Mouse (Mus musculus): ENCODE results near the gene Proser3. TPM values are rescaled to one million over a fixed set of nuclear protein-coding genes. Genes with fewer than 3 reads are reported as not detected.

Proser3 gene
- polyA plus RNA-seq, 1 experiment, result 3.8 TPM

- no peak overlapping the region for H3ac ChIP-seq (ENCODE audit: control insufficient read depth, insufficient read length)
- no peaks in the 10 kb centered on the region for H3K79me2 ChIP-seq (ENCODE audit: control insufficient read depth, insufficient read depth)
- H3K27me3 ChIP-seq (ENCODE audit: control insufficient read depth, insufficient read depth, insufficient read length), result peaks cover 55% of the 10 kb centered on the region
- no peak for TF ChIP-seq USF1 (IDR thresholded peaks at IDR 0.05; ENCODE audit: low read depth)
- TF ChIP-seq POLR2A (IDR thresholded peaks at IDR 0.05; ENCODE audit: insufficient read length, low read depth), result no peak
- TF ChIP-seq REST (IDR thresholded peaks at IDR 0.05; ENCODE audit: insufficient read depth, insufficient read length), result no peak
- TF ChIP-seq POLR2AphosphoS2 (IDR thresholded peaks at IDR 0.05; ENCODE audit: insufficient read length, low read depth), result no peak
- TF ChIP-seq TCF3 (IDR thresholded peaks at IDR 0.05; ENCODE audit: insufficient read length, low read depth), result no peak
- no peak overlapping the region for H3K4me2 ChIP-seq (ENCODE audit: low read depth)
- H3K36me3 ChIP-seq (ENCODE audit: control insufficient read depth, insufficient read depth), result no peaks in the 10 kb centered on the region
- no peak overlapping the region for H3K4me3 ChIP-seq
Observed at GRCm38 (mm10) chr7:30596811-30597210, 44.7 kb upstream of the Proser3 start.

GRCm38 (mm10) chr7:30596093-30596492 is 44.0 kb upstream of the Proser3 start:
- Histone ChIP-seq H3K4me2 (ENCODE audit: low read depth) (no peak overlapping the region), H3ac (ENCODE audit: control insufficient read depth, insufficient read length) (no peak overlapping the region), H3K4me3 (no peak overlapping the region), H3K27me3 (ENCODE audit: control insufficient read depth, insufficient read depth, insufficient read length) (peaks cover 55% of the 10 kb centered on the region), H3K36me3 (ENCODE audit: control insufficient read depth, insufficient read depth) (no peaks in the 10 kb centered on the region), H3K79me2 (ENCODE audit: control insufficient read depth, insufficient read depth) (no peaks in the 10 kb centered on the region)
- TF ChIP-seq TCF3 (IDR thresholded peaks at IDR 0.05; ENCODE audit: insufficient read length, low read depth), result no peak

- H3K79me2 ChIP-seq (ENCODE audit: control insufficient read depth, insufficient read depth), result no peaks in the 10 kb centered on the region
- TF ChIP-seq POLR2AphosphoS2 (IDR thresholded peaks at IDR 0.05; ENCODE audit: insufficient read length, low read depth) (no peak), REST (IDR thresholded peaks at IDR 0.05; ENCODE audit: insufficient read depth, insufficient read length) (no peak), MYOD1 (IDR thresholded peaks at IDR 0.05; ENCODE audit: control insufficient read depth in 1 of 3, insufficient read length in 2 of 3, low read depth in 2 of 3) (no peak), MYOG (IDR thresholded peaks at IDR 0.05; ENCODE audit: control insufficient read depth in 1 of 3, insufficient read depth in 1 of 3, insufficient read length in 2 of 3, low read depth in 2 of 3) (no peak), USF1 (IDR thresholded peaks at IDR 0.05; ENCODE audit: low read depth) (no peak), SRF (IDR thresholded peaks at IDR 0.05; ENCODE audit: control insufficient read depth, insufficient read length, low read depth) (no peak), E2F4 (IDR thresholded peaks at IDR 0.05; ENCODE audit: insufficient read depth) (no peak), POLR2A (IDR thresholded peaks at IDR 0.05; ENCODE audit: insufficient read length, low read depth) (no peak), TCF12 (IDR thresholded peaks at IDR 0.05; ENCODE audit: insufficient read depth, poor library complexity, severe bottlenecking) (no peak), CEBPB (IDR thresholded peaks at IDR 0.05; ENCODE audit: insufficient read depth, poor library complexity, severe bottlenecking) (no peak), MAX (IDR thresholded peaks at IDR 0.05; ENCODE audit: low read depth) (no peak), TCF3 (IDR thresholded peaks at IDR 0.05; ENCODE audit: insufficient read length, low read depth) (no peak)
- H3K4me2 ChIP-seq (ENCODE audit: low read depth), result no peak overlapping the region
- no peak overlapping the region for H3ac ChIP-seq (ENCODE audit: control insufficient read depth, insufficient read length)
- H3K4me3 ChIP-seq, result no peak overlapping the region
- no peaks in the 10 kb centered on the region for H3K36me3 ChIP-seq (ENCODE audit: control insufficient read depth, insufficient read depth)
- H3K27me3 ChIP-seq (ENCODE audit: control insufficient read depth, insufficient read depth, insufficient read length), result peaks cover 45% of the 10 kb centered on the region
Observed at GRCm38 (mm10) chr7:30594510-30595024, 42.5 kb upstream of the Proser3 start.

GRCm38 (mm10) chr7:30593579-30594509 is 41.7 kb upstream of the Proser3 start:
- no peak overlapping the region for H3K4me3 ChIP-seq
- no peak overlapping the region for H3K4me2 ChIP-seq (ENCODE audit: low read depth)
- H3K79me2 ChIP-seq (ENCODE audit: control insufficient read depth, insufficient read depth), result no peaks in the 10 kb centered on the region
- no peaks in the 10 kb centered on the region for H3K36me3 ChIP-seq (ENCODE audit: control insufficient read depth, insufficient read depth)
- no peak overlapping the region for H3ac ChIP-seq (ENCODE audit: control insufficient read depth, insufficient read length)
- TF ChIP-seq TCF12 (IDR thresholded peaks at IDR 0.05; ENCODE audit: insufficient read depth, poor library complexity, severe bottlenecking), result no peak
- TF ChIP-seq TCF3 (IDR thresholded peaks at IDR 0.05; ENCODE audit: insufficient read length, low read depth), result no peak
- TF ChIP-seq MYOD1 (IDR thresholded peaks at IDR 0.05; ENCODE audit: control insufficient read depth in 1 of 3, insufficient read length in 2 of 3, low read depth in 2 of 3), result no peak
- TF ChIP-seq MAX (IDR thresholded peaks at IDR 0.05; ENCODE audit: low read depth), result no peak
- TF ChIP-seq CEBPB (IDR thresholded peaks at IDR 0.05; ENCODE audit: insufficient read depth, poor library complexity, severe bottlenecking), result no peak
- no peak for TF ChIP-seq USF1 (IDR thresholded peaks at IDR 0.05; ENCODE audit: low read depth)
- TF ChIP-seq SRF (IDR thresholded peaks at IDR 0.05; ENCODE audit: control insufficient read depth, insufficient read length, low read depth), result no peak
- no peak for TF ChIP-seq E2F4 (IDR thresholded peaks at IDR 0.05; ENCODE audit: insufficient read depth)
- no peak for TF ChIP-seq MYOG (IDR thresholded peaks at IDR 0.05; ENCODE audit: control insufficient read depth in 1 of 3, insufficient read depth in 1 of 3, insufficient read length in 2 of 3, low read depth in 2 of 3)
- no peak for TF ChIP-seq REST (IDR thresholded peaks at IDR 0.05; ENCODE audit: insufficient read depth, insufficient read length)
- no peak for TF ChIP-seq POLR2AphosphoS2 (IDR thresholded peaks at IDR 0.05; ENCODE audit: insufficient read length, low read depth)
- peaks cover 43% of the 10 kb centered on the region for H3K27me3 ChIP-seq (ENCODE audit: control insufficient read depth, insufficient read depth, insufficient read length)

GRCm38 (mm10) chr7:30592772-30593423 is 40.8 kb upstream of the Proser3 start:
- no peak overlapping the region for H3K4me3 ChIP-seq
- peaks cover 4% of the 10 kb centered on the region for H3K79me2 ChIP-seq (ENCODE audit: control insufficient read depth, insufficient read depth)
- H3K4me2 ChIP-seq (ENCODE audit: low read depth), result no peak overlapping the region
- TF ChIP-seq TCF12 (IDR thresholded peaks at IDR 0.05; ENCODE audit: insufficient read depth, poor library complexity, severe bottlenecking), result no peak
- TF ChIP-seq POLR2AphosphoS2 (IDR thresholded peaks at IDR 0.05; ENCODE audit: insufficient read length, low read depth), result peak; percentile 6
- H3K27me3 ChIP-seq (ENCODE audit: control insufficient read depth, insufficient read depth, insufficient read length), result peaks cover 33% of the 10 kb centered on the region
- H3K36me3 ChIP-seq (ENCODE audit: control insufficient read depth, insufficient read depth), result no peaks in the 10 kb centered on the region
- H3ac ChIP-seq (ENCODE audit: control insufficient read depth, insufficient read length), result no peak overlapping the region

Data from myocyte (in vitro differentiated cells).